Mouse (Mus musculus) embryonic stem cell, embryonic (primary cell): ENCODE measurements at regions not wholly inside any gene's neighbourhood (a gene's known extent, or its start where the extent isn't known, plus 50 kb on each side); places are given as distances from the start of the nearest gene placed in this dataset.

Experiments
- CTCF ChIA-PET, 4 experiments: fragments of 300-600 bp in 2 of 4; fragments of 350-600 bp in 2 of 4; sonication (Branson Sonifier 250); formaldehyde crosslinking; loops; one replicate each; lab custom pipeline; 2022; ENCODE audit warnings: inconsistent platforms in 2 of 4; lab: Charles Lee
- POLR2A ChIA-PET, 4 experiments: fragments of 300-600 bp in 2 of 4; fragments of 350-600 bp in 2 of 4; sonication (Branson Sonifier 250); formaldehyde crosslinking; loops; one replicate each; lab custom pipeline; 2022; ENCODE audit warnings: antibody characterized with exemption in 4 of 4, inconsistent platforms in 1 of 4; lab: Charles Lee

GRCm38 (mm10) chr13:106318476-106318875 lies 618.3 kb downstream of the Ipo11 start:
- CTCF ChIA-PET: no interaction called here
- POLR2A ChIA-PET: no interaction called here

- ChIA-PET CTCF (no interaction called here), POLR2A (interaction anchor here in 1 of 4 experiments (0.5 kb wide), 1 partner anchor 620 kb away, joined by 5 read pairs; the partner anchor contains the start of gene Ipo11)
These were observed 619.5 kb downstream of the Ipo11 start for GRCm38 (mm10) chr13:106317300-106317699.

GRCm38 (mm10) chr13:106281181-106281580 lies 655.6 kb downstream of the Ipo11 start:
- ChIA-PET POLR2A (interaction anchor here in 1 of 4 experiments (1.3 kb wide), 1 partner anchor 9 kb away, joined by 3 read pairs; no protein-coding TSS in a partner anchor), CTCF (interaction anchor here in 1 of 4 experiments (0.6 kb wide), 1 partner anchor 46 kb away, joined by 3 read pairs; no protein-coding TSS in a partner anchor)

GRCm38 (mm10) chr13:106259874-106260273 lies 676.9 kb downstream of the Ipo11 start:
- ChIA-PET POLR2A (no interaction called here), CTCF (no interaction called here)
